Mouse (Mus musculus) adipocyte (in vitro differentiated cells): ENCODE measurements at regions not wholly inside any gene's neighbourhood (a gene's known extent, or its start where the extent isn't known, plus 50 kb on each side); places are given as distances from the start of the nearest gene placed in this dataset.

ENCODE experiments used
- DNase-seq: peaks from one replicate; pipeline ENCODE4 v3.0.0-alpha.2; 2016; ENCODE audit warnings: low spot score

DNA sequence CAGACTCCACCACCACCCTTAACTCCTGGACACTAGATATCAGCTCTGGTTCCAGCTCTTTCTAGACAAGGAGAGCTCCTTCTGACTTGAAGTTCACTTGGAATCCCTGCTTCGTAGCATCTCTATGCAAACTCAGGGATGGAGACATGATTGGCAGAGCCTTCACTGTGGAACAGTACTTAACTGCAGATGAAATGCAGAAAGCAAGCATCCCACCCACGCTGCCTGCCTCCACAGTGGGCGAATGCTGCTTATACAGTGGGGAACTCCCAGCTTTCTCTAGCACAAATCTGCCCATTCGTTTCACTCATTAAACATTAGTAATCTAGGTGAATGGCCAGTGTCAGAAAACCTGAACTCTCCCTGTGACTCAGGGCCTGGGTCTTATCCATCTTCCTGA lies 92.0 kb upstream of the Coch start:
- DNase-seq: no peak

- DNase-seq: no peak
Measured at GRCm38 (mm10) chr12:51502724-51503123, 90.4 kb upstream of the Coch start.

- no peak for DNase-seq
Measured at GRCm38 (mm10) chr12:51503706-51504105, 89.4 kb upstream of the Coch start.

DNA sequence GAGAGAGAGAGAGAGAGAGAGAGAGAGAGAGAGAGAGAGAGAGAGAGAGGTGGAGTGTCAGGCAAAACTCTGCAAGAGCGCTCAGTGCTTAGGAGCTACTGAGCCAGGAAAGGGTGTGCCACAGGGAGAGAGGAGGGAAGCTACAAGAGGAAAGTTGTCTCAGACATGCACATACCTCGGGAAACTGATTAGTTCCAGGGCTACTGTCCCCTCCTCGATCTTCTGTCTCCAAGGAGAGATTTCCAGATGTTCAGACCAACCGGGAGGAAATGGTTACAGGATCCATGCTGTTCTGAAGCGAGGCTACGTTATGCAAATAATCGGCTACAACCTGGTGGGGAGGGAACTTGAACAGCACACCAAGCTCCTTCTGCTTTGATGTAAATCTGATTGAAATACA lies 88.6 kb upstream of the Coch start:
- no peak for DNase-seq

DNA sequence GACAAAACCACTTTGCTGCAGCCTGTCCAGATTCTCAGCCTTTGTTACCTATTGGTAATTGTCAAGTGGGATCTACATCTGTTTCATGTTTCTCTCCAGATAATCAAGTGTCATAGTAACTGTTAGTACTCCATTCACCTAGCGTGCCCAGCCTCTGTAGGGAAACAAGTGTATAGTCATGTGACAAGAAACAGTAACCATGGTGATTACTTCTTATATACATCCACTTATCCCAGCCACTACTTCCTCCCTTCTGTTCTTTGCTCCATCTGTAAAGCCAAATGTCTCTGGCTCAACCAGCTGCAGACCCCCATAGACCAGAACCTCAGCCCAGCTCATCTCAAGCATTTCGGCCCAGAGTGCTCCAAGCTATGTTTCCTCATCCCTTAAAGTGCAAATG lies 83.1 kb upstream of the Coch start:
- no peak for DNase-seq

DNA sequence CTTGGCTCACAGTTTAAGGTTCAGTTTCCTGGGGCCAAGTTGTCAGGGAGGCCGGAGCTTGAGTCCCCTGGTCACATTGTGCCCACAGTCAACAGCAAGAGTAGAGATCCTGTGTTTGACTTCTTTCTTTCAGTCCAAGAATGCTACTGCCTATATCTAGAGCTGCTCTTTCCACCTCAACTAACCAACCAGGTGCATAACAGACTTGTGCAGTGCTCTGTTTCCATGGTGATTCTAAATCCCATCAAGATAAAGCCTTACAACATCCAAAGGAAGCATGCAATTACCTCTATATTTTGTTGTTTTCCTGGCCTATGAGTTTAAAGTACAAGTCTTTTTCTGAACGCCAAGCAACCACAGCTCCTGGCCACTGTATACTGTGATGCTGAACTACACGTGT lies 76.4 kb upstream of the Coch start:
- no peak for DNase-seq

- no peak for DNase-seq
Measured at GRCm38 (mm10) chr12:51521610-51522120, 71.5 kb upstream of the Coch start.

DNA sequence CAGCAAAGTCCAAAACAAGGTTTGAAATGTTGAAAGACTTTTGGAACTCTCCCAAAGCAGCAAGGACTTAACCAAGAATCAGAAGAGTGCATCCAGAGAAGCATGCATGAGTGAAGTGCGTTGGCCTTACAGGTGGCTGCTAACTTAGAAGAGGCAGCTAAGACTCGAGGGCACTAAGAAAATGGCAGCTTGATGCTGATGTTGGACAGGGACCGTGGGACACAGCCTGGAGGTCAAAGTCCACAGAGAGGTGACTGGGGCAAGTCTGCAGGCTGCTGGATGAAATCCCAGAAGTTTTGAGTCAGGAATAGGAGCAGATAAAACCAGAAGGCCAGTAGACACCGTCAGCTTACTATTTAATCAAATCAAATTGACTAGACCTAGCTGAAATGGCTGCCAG lies 69.3 kb upstream of the Coch start:
- DNase-seq: peak; percentile 38

GRCm38 (mm10) chr12:51527854-51528253 lies 65.3 kb upstream of the Coch start:
- no peak for DNase-seq

DNA sequence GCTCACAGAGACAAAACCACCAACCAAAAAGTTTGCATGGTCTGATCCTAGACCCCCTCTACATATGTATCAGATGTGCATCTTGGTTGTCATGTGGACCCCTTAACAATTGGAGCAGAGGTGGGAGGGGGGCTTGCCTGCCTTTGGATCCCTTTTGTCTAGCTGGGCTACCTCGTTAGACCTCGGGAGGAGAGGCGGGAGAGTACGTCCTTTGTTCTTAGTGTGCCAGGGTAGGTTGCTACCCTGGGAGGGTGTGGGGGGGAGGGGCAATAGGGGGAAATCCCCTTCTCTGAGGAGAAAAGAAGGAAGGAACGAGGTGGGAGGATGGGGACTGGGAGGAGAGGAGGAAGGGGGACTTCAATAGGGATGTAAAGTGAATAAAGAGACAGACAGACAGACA lies 58.5 kb upstream of the Coch start:
- DNase-seq: no peak

GRCm38 (mm10) chr12:51535056-51535640 lies 58.0 kb upstream of the Coch start:
- no peak for DNase-seq
